Mouse (Mus musculus): ENCODE data around the gene Gnao1. TPM values are rescaled to one million over a fixed set of nuclear protein-coding genes. Genes with fewer than 3 reads are reported as not detected.

Gnao1 gene
- total RNA-seq (2023) = not detected

GRCm38 (mm10) chr8:93809686-93810027 is at the start of gene Gnao1:
Gene Gnao1, plus strand, starts transcription at chr8:93809966.

GRCm38 (mm10) chr8:94012013-94012951 is 202.5 kb downstream of the Gnao1 start, which contains the start of gene Amfr:
Gene Amfr, minus strand, starts transcription at chr8:94012842.

Other genes starting within 250 kb of the Gnao1 start
- gene Amfr, start 202.9 kb downstream of the Gnao1 start, total RNA-seq (2023) = 10 to 100 TPM; 65.4 to 69.1 TPM
- gene Nudt21, start 227.1 kb downstream of the Gnao1 start, total RNA-seq (2023) = 10 to 100 TPM; 27.7 to 28.7 TPM
- 10 to 100 TPM; 17.6 to 17.8 TPM for gene Ogfod1, start 227.2 kb downstream of the Gnao1 start, total RNA-seq (2023)

All from monocyte, adult 59 days (primary cell).